Mouse (Mus musculus) megakaryocyte, embryonic 14.5 days (primary cell): ENCODE measurements at regions not wholly inside any gene's neighbourhood (a gene's known extent, or its start where the extent isn't known, plus 50 kb on each side); places are given as distances from the start of the nearest gene placed in this dataset.

Source experiments
- FLI1 ChIP-seq: IDR thresholded peaks from 2 replicates; pipeline ENCODE4 v1.6.1; 2012; ENCODE audit warnings: low read length, inconsistent platforms, mixed read lengths
- GATA1 ChIP-seq: IDR thresholded peaks from 3 replicates; pipeline ENCODE4 v1.6.1; 2012; ENCODE audit warnings: mixed read lengths, low read length, inconsistent platforms, borderline replicate concordance

DNA sequence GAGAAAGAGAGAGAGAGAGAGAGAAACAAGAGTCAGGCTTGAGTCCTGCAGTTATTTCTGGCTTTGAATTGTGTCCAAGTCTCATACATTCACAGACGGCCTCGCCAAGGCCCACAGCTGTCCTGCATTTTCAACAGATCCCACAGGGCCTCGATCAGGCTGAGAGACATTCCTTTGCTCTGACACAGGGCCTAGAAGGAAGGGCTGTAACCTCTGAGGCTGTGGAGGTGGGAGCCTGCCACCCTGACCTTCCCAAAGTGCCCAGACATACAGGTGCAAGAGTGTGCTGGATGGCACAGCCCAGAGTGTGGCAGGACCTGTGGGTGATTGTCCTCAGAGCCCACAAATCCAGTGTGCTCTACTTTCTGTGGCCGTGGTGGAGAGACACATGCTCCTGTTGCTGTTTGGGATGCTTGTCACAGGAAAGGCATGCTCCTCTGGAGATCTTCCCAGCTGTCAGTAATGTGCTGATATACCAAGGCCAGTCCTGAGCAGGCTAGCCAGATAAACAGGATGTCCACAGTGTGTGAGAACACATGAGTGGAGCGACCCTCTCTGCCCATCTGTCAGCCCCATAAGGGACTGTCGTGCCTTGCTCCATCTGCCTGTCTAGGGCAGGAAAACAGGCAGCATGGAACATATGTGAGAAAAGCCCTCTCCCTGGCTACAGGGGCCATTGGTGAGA, 151.2 kb upstream of the Gm5148 start:
- TF ChIP-seq GATA1 = no peak
- no peak for TF ChIP-seq FLI1
